Mouse (Mus musculus) gastrocnemius, adult 18-20 months (tissue): ENCODE measurements around the gene Caly. TPM values are rescaled to one million over a fixed set of nuclear protein-coding genes. Genes with fewer than 3 reads are reported as not detected.

ENCODE experiments used
- DNase-seq: peaks from one replicate; pipeline ENCODE4 v3.0.0; 2021; ENCODE audit warnings: low spot score
- total RNA-seq, 2 experiments: library from RNA; stranded (reverse); gene quantifications; 2 replicates each; pipeline ENCODE4 v1.2.3; 2021

Caly gene
- total RNA-seq, 2 experiments from 2014 or later = 0.52 to 0.53 TPM

DNA sequence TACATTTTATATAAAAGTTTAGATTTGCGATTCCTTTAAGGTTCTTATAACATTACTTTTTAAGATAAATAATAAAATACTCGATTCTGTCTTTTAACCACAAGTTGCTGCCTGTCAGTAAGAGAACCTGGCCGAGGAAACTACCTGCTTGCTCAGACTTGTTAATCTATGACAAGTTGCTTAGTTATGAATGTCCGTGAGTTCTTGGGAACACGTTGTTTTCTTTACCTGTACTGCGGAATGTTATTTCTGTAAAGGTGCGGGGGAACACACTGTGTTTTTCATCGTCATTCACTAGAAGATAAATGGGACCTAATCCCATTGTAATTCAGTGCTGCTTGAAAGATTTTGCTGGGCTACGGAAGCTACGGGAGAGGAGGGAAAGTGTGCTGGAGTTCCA is 8.3 kb upstream of the Caly start:
- DNase-seq = no peak

DNA sequence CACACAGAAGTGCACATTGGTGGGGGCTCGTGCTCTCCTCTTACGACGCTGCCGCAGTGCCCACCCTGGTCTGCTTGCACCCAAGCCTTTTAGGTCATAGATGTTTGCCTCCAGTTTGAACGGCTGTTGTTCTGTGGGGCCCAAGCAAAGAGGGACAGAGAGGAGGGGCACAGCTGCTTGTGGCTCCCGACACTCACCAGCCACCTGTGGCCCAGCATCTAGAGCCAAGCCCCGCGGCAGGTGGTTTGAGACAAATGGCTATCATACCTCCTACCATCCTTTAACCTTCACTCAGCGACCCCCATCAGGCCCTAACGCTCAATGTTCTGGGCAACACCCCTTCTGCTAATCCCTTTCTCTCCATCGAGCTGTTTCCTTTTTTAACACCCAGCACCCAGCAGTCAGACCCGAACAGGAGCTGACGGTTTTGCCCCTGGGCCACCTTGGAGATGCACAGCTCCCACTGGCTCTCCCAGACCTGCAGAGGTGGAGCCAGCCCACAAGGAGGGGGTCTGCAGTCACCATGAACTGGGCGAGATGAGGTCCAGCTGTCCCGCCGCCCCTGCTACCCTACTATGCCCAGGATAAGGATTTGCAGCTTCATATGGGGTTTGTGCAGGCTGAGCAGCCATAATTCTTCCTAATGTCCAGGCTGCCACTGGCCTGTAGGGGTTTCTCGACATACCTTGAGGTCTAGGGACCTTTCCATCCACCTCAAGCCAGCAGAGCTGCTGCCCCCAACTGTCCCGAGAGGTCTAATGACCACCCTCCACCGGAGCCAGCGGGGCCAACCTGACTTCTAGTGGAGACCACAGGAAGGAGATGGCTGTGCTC is 723 bp downstream of the Caly start:
- no peak for DNase-seq

DNA sequence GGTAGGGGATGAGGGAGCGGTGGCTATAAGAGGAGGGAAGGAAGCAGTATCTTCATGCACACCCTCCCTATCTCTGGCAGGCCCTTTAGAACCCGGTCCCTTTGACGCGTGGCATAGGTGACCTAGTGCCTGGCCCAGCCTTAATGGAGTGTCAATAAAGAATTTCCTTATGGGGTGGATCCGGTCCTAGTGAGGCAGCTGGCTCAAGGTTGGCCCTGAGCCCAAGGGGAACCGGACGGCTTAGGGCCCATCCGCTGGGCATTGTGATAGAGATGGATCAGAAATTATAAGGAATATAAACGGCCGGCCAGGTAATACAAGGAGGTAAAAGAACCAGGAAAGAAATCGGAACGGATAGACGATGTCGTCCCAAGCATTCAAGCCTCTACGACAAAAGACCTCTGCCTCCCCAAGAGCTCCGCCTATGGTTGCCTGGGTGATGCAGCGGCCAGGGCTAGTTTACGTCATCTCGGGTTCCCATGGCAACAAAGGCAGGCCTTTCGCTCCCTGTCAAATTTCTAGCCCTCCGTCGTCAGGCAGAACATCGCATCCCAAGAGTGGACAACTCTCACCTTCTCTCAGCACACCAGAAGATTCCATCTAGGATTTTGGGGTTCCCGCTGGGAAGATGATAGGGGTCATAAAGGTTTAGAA is 1.7 kb downstream of the Caly start:
- no peak for DNase-seq

DNA sequence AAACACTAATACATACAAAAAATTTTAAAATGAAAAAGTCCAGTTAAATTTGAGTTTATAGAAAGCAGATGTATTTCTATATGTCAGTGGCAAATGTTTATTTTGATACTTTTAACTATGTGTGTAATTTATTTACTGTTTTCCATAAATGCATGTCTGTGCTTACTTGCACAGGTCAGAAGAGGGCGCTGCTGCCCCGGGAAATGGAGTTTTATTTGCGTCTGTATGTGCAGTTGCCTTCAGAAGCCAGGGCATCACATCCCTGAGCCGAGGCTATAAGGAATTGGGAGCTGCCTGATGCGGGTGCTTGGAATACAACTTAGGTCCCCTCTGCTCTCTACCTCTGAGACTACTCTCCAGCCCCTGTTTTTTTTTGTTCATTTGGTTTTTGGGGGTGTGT is 3.6 kb downstream of the Caly start:
- peak; percentile 63 for DNase-seq

DNA sequence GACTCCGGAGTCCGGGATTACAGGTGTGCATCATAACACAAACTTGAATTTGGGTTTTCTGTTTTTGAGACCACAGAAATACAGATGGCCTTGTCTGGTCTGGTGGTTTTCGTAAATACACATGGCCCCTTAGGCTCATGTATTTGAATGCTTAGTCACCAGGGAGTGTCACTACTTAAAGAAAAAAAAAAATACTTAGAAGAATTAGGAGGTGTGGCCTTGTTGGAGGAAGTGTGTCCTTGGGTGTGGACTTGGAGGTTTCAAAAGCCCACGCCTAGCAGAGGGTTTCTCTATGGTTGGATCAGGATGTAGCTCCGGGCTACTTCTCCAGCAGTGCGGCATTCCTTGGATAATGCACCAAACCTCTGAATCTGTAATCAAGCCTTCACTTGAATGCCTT is 4.7 kb downstream of the Caly start:
- DNase-seq = no peak

DNA sequence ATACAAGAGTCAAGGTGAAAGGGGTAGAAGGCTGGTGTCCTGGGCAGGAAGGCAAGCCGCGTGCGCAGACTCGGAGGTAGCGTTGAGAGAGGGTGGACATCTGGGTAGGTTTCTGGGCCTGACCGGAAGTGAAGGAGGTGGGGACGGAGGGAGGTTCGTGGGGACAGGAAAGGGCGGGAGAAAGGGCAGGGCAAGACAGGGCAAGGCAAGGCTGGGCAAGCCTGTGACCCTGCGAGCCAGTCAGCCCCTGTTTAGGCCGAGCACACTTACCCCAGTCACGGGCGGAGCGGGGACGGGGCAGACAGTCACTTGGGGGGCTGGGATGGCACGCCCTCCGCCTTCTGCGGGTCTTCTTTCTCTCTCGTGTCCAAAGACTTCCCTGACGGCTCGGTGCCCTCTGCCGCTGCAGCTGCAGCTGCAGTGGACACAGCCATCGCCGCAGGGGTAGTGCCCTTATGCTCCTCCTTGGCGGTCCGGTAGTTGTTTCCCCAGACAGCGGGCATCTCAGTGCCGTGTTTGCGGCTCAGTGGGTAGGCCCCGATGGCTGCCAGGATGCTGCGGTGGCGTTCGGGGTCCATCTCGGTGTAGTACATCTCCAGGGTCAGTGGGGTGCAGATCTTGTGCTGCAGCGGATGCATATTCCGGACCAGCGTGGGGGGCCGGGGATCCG is 12.2 kb downstream of the Caly start:
- no peak for DNase-seq

DNA sequence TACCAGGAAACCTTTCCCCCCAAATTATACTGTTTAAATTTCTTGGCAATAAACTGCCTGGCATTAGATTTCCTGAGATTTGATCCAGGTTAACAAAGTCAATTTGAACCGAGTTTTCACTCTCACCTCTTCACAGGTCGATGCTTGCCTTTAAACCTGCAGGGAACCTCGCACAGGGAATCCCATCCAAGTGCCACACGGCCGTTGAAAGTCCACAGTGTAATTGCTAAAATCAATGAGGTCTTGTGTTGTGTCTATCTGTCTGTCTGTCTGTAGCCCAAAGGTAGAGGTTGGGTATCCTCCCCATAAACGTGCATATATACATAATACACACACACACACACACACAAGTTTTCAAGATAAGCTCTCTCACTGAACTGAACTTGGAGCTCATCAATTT is 15.0 kb downstream of the Caly start:
- DNase-seq = no peak

DNA sequence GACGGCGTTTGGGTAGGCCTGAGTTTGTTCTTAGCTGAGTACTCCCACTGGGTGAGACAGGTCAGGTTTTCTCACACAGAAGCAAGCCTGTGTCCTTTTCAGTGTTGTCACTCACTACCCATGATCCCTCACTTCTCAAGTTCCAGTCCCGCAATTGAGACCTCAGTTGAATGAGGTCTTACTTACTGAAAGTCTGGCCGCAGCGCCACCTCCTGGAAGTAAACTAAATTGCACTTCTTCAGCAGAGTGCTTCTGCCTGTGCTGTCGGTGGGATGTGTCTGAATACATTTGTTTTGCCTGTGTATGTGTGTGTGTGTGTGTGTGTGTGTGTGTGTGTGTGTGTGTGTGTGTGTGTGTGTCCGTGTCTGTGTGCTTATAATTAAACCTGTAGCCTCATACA is 19.3 kb downstream of the Caly start:
- peak; percentile 63 for DNase-seq

DNA sequence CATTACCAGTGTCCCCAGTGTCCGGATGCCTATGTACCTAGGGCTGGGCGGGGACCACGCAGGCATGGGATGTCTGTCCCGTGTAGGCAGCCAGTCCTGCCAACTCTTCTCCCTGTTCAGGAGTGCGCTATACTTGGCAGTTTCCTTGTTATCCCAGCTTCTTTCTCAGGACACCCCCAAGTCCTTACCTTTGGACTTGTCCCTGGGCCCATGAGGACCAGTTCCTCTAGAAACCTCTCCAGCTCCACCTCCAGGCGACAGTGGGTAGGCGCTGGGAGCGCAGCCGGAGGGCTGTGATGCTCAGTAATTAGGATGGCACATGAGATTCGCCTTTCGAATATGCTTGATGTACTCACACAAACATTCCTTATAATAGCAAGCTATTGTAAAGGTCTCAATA is 20.0 kb downstream of the Caly start:
- DNase-seq = no peak

DNA sequence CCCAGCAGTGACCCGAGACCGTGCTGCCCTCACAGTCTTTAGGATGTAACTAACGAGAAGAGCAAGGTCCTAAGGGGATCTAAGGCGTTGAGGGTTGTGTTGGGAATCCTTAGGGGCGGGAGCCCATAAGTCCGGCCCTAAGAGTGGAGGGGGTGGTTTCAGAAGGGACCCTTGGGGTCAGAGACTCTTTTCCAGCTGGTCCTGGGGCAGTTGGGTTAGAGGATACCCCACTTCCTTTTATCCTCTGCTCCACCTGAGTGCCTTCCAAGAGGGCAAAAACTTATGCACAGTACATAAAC is 20.6 kb downstream of the Caly start:
- DNase-seq = no peak

DNA sequence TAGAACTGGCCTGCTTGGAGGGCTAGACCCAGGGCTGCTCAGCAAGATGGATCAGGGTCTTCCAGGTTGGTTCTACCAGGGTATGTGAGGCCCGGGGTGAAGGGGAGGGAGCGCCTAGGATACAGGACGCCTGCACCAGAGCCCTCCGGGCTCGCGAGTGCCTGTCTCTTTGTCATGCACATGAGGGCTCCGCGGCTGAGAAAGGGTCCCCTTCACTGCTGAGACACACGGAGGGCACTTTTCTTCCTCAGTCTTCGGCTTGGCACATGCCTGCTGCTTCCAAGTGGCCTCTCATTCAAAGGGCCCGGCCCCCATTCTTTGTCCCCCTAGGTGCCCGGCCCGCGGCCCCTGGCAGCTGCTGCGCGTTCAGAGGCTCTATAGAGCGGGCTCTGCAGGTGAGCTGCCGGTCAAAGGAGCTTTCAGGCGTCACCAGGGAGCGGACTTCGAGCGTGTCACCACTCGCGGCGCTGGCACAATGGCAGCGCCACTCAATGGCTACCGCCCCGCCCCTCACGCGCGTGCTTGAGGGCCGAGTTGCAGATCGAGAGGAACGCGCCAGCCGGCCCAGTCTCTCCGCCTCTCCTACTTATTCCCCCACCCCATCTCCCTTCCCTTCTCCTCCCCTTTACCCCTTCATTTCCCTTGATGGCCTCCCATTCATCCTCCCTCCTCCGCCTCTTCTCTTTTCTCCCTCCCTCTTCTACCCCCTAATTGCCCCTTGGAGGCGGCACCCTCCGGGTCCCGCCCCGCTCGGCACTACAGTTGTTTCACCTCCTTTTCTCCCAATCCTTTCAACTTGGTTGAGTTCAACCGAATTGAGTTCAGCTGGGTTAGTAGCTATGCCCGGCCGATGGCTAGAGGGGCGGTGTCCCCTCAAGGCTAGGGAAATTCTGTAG is 21.2 kb downstream of the Caly start:
- no peak for DNase-seq

DNA sequence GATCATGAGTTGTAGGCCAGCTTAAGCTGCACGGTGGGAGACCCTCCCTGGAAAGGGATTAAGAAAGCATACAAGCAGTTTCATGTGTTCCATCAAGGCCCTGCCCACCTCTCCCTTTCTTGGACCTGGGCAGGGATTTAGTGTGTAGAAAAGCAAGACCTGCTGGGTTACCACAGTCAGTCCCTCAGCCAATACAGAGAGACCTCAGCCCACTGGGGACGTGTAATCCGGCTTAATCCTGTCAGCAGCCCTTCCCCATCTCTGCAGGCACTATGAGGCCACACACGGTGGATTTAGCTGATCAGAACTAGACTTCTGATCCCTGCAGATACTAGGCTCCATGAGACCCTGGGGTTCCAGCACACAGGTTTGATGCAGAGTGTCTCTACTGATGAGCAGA is 22.7 kb downstream of the Caly start:
- no peak for DNase-seq

DNA sequence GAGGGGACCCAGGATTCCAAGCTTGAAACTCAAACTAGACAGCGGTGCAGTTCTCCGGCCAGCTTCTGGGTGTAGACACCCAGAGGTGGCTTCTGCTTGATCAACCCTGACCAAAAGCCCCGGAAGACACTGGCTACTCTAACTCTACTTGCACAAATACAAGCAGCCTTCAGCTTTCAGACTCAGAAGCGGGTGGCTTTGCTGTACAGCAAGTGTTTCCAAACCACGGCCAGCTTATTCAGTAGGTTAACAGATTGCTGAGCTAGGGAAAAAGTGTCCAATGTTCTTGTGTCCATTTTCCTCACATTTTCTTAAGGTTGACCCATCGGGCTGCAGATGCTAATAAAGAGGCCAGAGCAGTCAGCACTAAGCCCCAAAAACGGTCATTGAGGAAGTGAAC is 23.8 kb downstream of the Caly start:
- no peak for DNase-seq

DNA sequence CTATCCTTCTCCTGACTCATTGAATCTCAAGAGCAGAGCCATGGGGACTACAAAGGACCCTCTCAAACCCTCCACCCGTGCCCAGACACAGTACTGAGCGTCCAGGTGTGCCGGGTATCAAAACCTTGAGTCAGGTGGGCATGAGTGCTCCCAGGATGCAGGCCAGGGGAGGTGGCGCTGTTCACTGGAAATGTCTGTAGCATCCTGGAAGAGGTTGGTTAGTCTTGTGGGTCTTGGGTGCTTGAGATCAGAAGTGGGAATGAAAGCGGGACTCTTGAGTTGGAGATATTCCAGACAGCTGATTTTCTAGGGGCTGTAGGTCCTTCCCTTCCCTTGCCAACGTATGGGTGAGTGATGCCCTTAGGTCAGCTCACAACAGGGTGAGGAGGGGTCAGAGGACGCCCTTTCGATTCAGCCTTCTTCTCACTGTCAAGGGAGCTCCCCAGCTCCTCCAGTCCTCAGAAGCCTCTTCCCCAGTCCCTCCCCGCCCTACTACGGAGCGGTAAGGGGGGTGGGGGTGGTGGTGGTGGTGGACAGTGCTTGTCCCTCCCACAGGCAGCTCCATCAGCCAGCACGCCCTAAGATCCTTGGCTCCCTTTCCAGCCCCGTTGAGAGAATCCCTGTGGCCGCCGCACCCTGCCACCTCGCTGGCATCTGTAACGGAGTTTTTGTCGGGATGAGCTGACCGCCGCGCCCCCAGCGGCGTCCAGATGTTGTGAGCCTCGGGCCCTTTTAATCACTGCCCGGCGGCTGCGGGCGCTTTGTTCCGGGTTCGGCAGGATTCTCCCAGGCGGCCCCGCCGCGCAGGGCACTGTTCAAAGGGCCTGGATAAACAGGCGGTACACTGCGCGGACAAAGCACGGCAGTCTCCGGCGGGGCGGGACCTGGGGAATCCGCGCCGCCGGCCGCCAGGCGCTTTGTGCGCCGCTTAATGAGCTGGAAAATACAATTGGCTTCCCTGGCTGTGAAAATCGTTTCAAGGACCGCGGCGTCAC is 24.6 kb downstream of the Caly start:
- DNase-seq = no peak

DNA sequence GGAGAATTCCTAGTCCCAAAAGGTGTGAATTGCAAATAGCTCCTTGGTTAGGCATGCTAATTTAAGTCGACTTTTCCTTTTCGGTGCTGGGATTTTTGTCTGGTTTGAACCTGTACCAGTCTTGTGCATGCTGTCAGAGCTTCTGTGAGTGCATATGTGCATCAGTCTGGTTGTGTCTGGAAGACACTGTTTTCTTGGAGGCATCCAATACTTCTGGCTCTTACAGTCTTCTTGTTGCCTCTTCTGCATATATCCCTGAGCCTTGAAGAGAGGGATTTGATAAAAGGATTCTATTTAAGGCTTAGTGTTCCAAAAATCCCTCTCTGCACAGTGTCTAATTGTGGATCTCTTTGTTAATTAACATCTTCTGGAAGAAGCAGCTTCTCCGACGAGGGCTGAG is 28.2 kb downstream of the Caly start:
- DNase-seq = no peak

DNA sequence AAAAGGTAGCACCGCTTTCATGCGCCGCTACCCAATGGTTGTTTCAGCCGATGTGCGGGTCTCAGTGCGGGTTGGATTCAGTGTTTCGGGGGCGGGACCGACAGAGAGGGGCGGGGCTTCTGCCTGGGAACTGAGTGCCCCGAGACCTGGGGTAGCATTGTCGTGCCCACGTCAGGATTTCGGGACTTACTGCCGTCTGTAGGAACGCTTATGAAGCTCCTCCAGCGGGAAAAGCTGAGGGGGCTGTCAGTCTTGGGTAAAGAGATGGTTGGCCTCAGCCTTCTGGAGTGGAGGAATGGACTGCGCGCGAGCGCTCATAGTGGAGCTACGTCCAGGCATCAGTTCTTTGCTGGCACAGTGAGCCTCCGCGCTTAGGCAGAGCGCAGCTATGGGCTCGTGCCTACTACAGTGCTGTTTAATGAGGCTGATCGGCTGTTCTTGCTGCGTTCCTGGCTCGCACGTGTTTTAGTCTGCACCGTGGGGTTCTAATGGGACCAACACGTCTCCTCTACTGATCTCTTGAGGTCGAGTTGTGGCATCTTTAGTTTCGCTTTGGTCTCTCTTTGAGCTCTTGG is 33.1 kb downstream of the Caly start:
- no peak for DNase-seq

DNA sequence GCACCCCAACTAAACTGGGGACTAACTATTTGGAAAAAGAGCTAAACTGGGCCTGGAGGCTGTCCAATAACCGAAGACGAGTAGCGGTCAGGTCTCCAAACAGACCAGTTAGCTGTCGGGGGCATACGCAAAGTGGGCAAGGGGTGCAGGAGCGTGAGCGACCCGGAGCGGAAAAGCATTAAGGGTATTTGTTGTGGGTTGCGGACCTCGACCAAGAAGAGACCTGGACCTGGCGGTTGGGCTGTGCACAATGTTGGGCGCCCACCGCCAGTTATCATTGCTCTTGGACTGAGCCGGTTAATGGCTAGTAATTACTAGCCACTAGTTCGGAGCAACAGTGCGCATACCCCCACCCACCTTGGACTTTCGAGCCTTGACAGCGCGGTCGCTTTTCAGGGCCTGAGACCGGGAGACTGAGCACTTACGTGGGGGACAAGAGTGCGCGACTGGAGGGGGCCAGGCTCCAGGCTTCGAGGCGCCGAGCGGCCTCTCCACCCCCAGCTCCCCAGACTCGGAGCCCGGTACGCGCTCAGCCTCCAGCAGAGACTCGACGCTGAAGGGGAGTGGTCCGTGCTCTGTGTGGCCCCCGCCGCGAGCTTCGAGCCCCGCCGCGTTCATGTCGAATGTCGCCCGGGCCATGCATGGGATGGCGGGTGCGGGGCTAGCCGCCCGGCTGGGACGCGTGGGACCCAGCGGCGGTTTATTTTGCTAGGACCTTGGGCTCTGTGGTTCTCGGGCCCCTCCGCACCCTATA is 33.8 kb downstream of the Caly start, which contains the start of gene Msx3:
Msx3 (minus strand) TSS at position 729 of the 754 bp plus-strand sequence.
- no peak for DNase-seq

DNA sequence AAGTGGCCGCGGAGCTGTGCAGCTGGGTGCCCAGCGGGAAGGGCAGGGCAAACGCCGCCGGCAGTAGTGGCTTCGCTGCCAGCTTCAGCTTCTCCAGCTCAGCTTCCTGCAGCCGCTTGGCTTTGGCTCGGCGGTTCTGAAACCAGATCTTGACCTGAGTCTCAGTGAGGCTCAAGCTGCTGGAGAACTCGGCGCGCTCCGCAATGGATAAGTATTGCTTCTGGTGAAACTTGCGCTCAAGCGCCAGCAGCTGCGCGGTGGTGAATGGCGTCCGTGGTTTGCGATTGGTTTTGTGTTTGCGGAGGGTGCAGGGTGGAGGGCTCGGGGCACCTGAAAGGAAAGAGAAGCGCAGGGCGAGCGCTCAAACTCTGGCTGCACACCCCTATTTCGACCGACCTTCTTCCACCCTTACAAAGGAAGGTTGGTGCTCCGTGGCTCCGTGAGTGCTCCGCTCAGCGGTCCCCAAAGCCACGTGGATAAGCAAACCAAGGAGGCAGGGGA is 34.5 kb downstream of the Caly start:
- no peak for DNase-seq

DNA sequence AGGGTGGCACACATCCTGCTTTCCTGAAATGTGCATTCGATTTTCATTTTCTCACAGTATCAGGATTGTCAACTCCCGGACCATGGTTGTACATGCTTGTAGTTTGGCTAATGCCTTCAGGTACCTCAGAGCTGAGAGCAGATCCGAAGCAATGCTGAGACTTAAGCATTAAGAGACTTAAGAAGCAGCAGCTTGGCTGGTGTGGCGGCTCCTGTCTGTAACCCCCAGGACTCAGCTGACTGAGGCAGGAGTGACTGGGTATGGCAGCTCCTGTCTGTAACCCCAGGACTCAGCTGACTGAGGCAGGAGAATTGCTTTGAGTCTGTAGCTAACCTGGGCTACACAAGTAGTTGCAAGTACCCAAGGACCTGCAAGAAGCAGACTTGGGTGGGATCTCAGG is 36.8 kb downstream of the Caly start:
- DNase-seq = no peak
